Mouse (Mus musculus): ENCODE results near the gene Tmem69.
A peak's percentile ranks its signal among the peaks of the same experiment; 100 is the strongest.

DNA sequence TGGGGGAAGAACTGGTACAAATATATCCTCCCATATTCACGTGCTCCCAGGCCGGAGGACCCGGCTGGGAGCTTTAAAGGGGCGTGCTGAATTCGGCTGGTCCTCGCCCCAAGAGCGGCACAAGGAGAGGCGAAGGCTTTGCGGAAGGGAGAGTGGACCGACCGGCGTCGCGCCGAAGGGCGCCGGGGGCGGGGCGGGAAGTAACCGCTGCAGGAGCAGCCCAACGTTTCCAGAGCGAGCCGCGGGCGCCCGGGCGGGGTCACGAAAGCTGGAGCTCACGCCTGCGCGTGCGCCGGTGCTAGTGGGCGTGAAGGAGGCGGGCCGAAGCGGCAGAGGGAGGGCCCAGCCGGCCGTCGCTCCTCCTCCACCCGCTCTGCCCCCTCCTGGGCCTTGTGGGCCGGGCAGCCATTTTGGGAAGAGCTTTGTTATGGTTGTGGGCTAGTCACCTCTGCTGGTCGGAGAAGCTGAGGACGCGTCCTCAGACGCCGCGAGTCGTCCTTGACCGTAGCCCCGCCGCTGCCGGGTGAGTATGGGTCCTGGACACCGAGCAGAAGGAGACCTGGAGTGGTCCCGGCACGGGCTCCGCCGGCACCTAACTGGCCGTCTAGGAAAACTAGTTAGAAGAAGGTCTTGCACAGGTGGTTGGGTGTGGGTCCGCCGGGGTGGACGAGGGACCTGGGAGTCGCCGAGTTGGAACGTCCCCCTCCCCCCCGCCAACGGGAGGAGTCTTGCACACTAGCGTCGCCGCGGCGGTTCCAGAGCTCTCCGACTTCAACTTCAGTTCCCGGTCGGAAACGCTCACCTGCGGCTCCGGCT, 1.8 kb upstream of the Tmem69 start, which contains the start of gene Gpbp1l1:
- TF ChIP-seq POLR2A (IDR thresholded peaks at IDR 0.05; ENCODE audit: low read depth, low read length) = peak; percentile 52
- TF ChIP-seq CTCF (IDR thresholded peaks at IDR 0.05; ENCODE audit: borderline replicate concordance, insufficient read depth, low read length) = no peak
